Mouse (Mus musculus) layer of hippocampus, postnatal 10 days (tissue): ENCODE results near the gene Hunk. TPM values are rescaled to one million over a fixed set of nuclear protein-coding genes. Genes with fewer than 3 reads are reported as not detected.

Source experiments
- DNase-seq, 2 experiments: peaks; one replicate each; pipeline ENCODE4 v3.0.0; 2021; ENCODE audit warnings: low spot score in 2 of 2
- total RNA-seq, 2 experiments: library from RNA; stranded (reverse); gene quantifications; 2 replicates each; pipeline ENCODE4 v1.2.3; 2021

The Hunk gene
- total RNA-seq, 2 experiments from 2014 or later = 28.9 to 32.6 TPM

GRCm38 (mm10) chr16:90433551-90433950 lies 47.7 kb downstream of the Hunk start:
- DNase-seq = no peak

GRCm38 (mm10) chr16:90435231-90435630 lies 49.4 kb downstream of the Hunk start:
- DNase-seq = no peak

GRCm38 (mm10) chr16:90437276-90437675 lies 51.5 kb downstream of the Hunk start:
- DNase-seq = no peak

- no peak for DNase-seq
Measured at GRCm38 (mm10) chr16:90439493-90439892, 53.7 kb downstream of the Hunk start.

- DNase-seq = no peak
Measured at GRCm38 (mm10) chr16:90440654-90441053, 54.8 kb downstream of the Hunk start.

GRCm38 (mm10) chr16:90442991-90443390 lies 57.2 kb downstream of the Hunk start:
- no peak for DNase-seq

- DNase-seq = no peak
Measured at GRCm38 (mm10) chr16:90453197-90453596, 67.4 kb downstream of the Hunk start.

- DNase-seq = no peak
Measured at GRCm38 (mm10) chr16:90456495-90457125, 70.8 kb downstream of the Hunk start.

GRCm38 (mm10) chr16:90458899-90459610 lies 73.2 kb downstream of the Hunk start:
- no peak for DNase-seq

GRCm38 (mm10) chr16:90461304-90461905 lies 75.6 kb downstream of the Hunk start:
- DNase-seq = no peak

- no peak for DNase-seq
Measured at GRCm38 (mm10) chr16:90462728-90463275, 77.0 kb downstream of the Hunk start.

- DNase-seq = no peak
Measured at GRCm38 (mm10) chr16:90465154-90465553, 79.3 kb downstream of the Hunk start.

- no peak for DNase-seq
Measured at GRCm38 (mm10) chr16:90468286-90468685, 82.5 kb downstream of the Hunk start.

- no peak for DNase-seq
Measured at GRCm38 (mm10) chr16:90475701-90476229, 90.0 kb downstream of the Hunk start.

GRCm38 (mm10) chr16:90481612-90482011 lies 95.8 kb downstream of the Hunk start:
- no peak for DNase-seq

GRCm38 (mm10) chr16:90483341-90483740 lies 97.5 kb downstream of the Hunk start:
- no peak for DNase-seq

- no peak for DNase-seq
Measured at GRCm38 (mm10) chr16:90485125-90485524, 99.3 kb downstream of the Hunk start.

GRCm38 (mm10) chr16:90485599-90485998 lies 99.8 kb downstream of the Hunk start:
- no peak for DNase-seq

- no peak for DNase-seq
Measured at GRCm38 (mm10) chr16:90490066-90490465, 104.3 kb downstream of the Hunk start.

- DNase-seq = peak in 1 of 2 experiments; percentile 50
Measured at GRCm38 (mm10) chr16:90491898-90492499, 106.2 kb downstream of the Hunk start.

- DNase-seq = no peak
Measured at GRCm38 (mm10) chr16:90496930-90497329, 111.1 kb downstream of the Hunk start.
